Comparison of ENCODE assay signal across 11 mouse cellular contexts in the genomic region with DNA sequence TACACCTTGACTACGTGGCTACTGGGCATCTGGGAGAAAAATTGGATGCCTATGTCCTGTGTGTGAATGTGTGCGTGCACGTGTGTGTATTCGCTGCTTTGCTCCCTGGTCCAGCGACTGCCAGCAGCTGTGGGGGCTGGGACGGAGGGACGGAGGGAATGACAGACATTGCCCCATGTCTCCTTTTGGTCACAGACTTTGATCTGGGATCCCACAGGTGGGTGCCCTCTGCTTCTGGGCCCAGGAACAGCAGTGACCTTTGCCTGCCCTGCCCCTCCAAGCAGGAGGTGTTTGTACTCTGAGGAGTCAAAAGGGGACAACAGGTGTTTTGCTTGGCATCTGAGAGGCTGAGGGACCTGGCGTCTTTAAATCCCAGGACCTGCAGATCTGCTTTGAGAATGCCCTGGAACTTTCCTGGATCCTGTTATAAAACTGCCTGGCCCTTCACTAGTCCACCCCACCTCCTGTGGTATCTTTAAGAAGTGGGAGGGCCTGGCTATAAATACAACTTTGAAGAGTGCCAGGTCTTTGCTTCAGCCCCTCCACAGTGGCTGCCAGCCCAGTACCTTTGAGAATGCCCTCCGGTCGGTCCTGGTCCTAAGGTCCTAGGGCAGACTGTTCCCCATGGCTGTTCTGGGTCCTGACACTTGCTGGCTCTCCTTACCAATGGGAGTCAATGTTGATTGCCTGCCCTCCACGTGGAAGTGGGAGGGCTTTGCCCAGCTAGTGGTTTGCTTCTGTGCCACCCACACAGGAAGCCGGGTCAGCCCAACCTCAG. TPM values are rescaled to one million over a fixed set of nuclear protein-coding genes. Genes with fewer than 3 reads are reported as not detected.
DNase-seq lines count a peak whose midpoint lies in the region; ATAC-seq and TF ChIP-seq lines count a peak whose summit lies in the region.
"Had no signal": no experiment of that assay in that cellular context is flagged by ENCODE, and none has a peak within 500 bp of the region (broad histone marks: within the 10 kb centered on the region; RNA-seq: fewer than 3 reads in every experiment).

No protein-coding gene starts in this region.

- intact Hi-C loops in left cerebral cortex, postnatal 10 days (cut with DNase I) = no loop called here

- H3K4me2 ChIP-seq in heart, embryonic 16.5 days (ENCODE audit: low read depth, low read length) = peak overlapping the region; percentile 52
- peak overlapping the region; percentile 98 for H3K4me2 ChIP-seq in myocyte (ENCODE audit: low read depth)
- H3K4me2 ChIP-seq: neural tube, embryonic 12.5 days had no signal

- TF ChIP-seq CTCF in lung, adult 2 months (IDR thresholded peaks at IDR 0.05; ENCODE audit: insufficient read depth, low read length) = no peak

- WGBS in lung, adult 2 months = 71% methylated on average over 12 of the region's 12 CpGs
- WGBS in heart, embryonic 16.5 days = 55% methylated on average over 12 of the region's 12 CpGs

- H3K4me1 ChIP-seq in lung, adult 2 months (ENCODE audit: control insufficient read depth, insufficient read depth, low read length) = peaks cover 9% of the 10 kb centered on the region
- peaks cover 34% of the 10 kb centered on the region for H3K4me1 ChIP-seq in heart, embryonic 16.5 days (ENCODE audit: control insufficient read depth, insufficient read depth, low read length)

- H3K9ac ChIP-seq in heart, embryonic 16.5 days (ENCODE audit: low read length) = peak overlapping the region; percentile 51
- H3K9ac ChIP-seq: liver, embryonic 14.5 days; neural tube, embryonic 12.5 days had no signal

- TF ChIP-seq POLR2A in lung, adult 2 months (IDR thresholded peaks at IDR 0.05; ENCODE audit: borderline replicate concordance, extremely low read depth, low read depth, low read length) = no peak
- TF ChIP-seq POLR2A in myocyte (IDR thresholded peaks at IDR 0.05; ENCODE audit: insufficient read length, low read depth) = no peak

- no peaks in the 10 kb centered on the region for H3K9me3 ChIP-seq in heart, embryonic 16.5 days (replicated peaks; ENCODE audit: control insufficient read depth, low read length)
- H3K9me3 ChIP-seq: neural tube, embryonic 12.5 days had no signal

- DNase-seq in lung, adult 2 months = peak; percentile 33
- no peak for DNase-seq in lung, postnatal 10 days
- peak; percentile 69 for DNase-seq in heart, adult 8-10 months (ENCODE audit: low spot score)
- no peak for DNase-seq in cerebellum, adult 9-11 months
- no peak for DNase-seq in left cerebral cortex, postnatal 10 days (ENCODE audit: extremely low spot score in 1 of 2, low spot score in 2 of 2)
- DNase-seq: layer of hippocampus, postnatal 36 days had no signal

- peak overlapping the region; percentile 83 for H3K27ac ChIP-seq in heart, embryonic 16.5 days (ENCODE audit: low read length)
- H3K27ac ChIP-seq: liver, embryonic 14.5 days; neural tube, embryonic 12.5 days had no signal

- H3ac ChIP-seq in myocyte (ENCODE audit: control insufficient read depth, insufficient read length) = no peak overlapping the region

- H3K79me2 ChIP-seq in myocyte (ENCODE audit: control insufficient read depth, insufficient read depth) = peaks cover 46% of the 10 kb centered on the region

- H3K4me3 ChIP-seq in lung, adult 2 months (replicated peaks; ENCODE audit: extremely low read depth, low read depth, low read length) = no peak overlapping the region
- H3K4me3 ChIP-seq in heart, embryonic 16.5 days (ENCODE audit: low read length) = peak overlapping the region; percentile 24
- H3K4me3 ChIP-seq in myocyte = no peak overlapping the region
- H3K4me3 ChIP-seq: neural tube, embryonic 12.5 days had no signal

- H3K36me3 ChIP-seq in heart, embryonic 16.5 days (ENCODE audit: control insufficient read depth, insufficient read depth) = peaks cover 13% of the 10 kb centered on the region
- H3K36me3 ChIP-seq in myocyte (ENCODE audit: control insufficient read depth, insufficient read depth) = peaks cover 10% of the 10 kb centered on the region

- ATAC-seq in heart, embryonic 16.5 days (replicated peaks; ENCODE audit: extremely low read depth, insufficient read depth, low FRiP score) = no peak; the same call in 1 of the 2 replicates
- ATAC-seq: inflammation-experienced regulatory T-cells, adult 6 months had no signal

- H3K27me3 ChIP-seq in heart, embryonic 16.5 days (ENCODE audit: control insufficient read depth, insufficient read depth, low read length) = no peaks in the 10 kb centered on the region
- no peaks in the 10 kb centered on the region for H3K27me3 ChIP-seq in myocyte (ENCODE audit: control insufficient read depth, insufficient read depth, insufficient read length)

TF ChIP-seq in myocyte, 11 proteins besides CTCF, POLR2A, EP300 and RAD21:
- no peak for TF ChIP-seq USF1 (IDR thresholded peaks at IDR 0.05; ENCODE audit: low read depth)
- TF ChIP-seq CEBPB (IDR thresholded peaks at IDR 0.05; ENCODE audit: insufficient read depth, poor library complexity, severe bottlenecking) = no peak
- TF ChIP-seq REST (IDR thresholded peaks at IDR 0.05; ENCODE audit: insufficient read depth, insufficient read length) = no peak
- peak in 2 of 3 experiments; percentile 13 to 14 for TF ChIP-seq MYOD1 (IDR thresholded peaks at IDR 0.05; ENCODE audit: control insufficient read depth in 1 of 3, insufficient read length in 2 of 3, low read depth in 2 of 3)
- no peak for TF ChIP-seq TCF12 (IDR thresholded peaks at IDR 0.05; ENCODE audit: insufficient read depth, poor library complexity, severe bottlenecking)
- TF ChIP-seq MAX (IDR thresholded peaks at IDR 0.05; ENCODE audit: low read depth) = no peak
- no peak for TF ChIP-seq MYOG (IDR thresholded peaks at IDR 0.05; ENCODE audit: control insufficient read depth in 1 of 3, insufficient read depth in 1 of 3, insufficient read length in 2 of 3, low read depth in 2 of 3)
TF ChIP-seq in myocyte: peak in this region for 1.

RNA-seq across cellular contexts. Expression of a gene that starts 4.6 kb away (rescaled TPM):
- polyA plus RNA-seq in lung, adult 2 months (2012; rRNA removed) = 43.6 and 48.6 TPM in 2 replicates
- 100 to 1,000 TPM in 1 of 4 experiments, 10 to 100 TPM in 3; 87.7 to 109 (median 93.7) TPM for total RNA-seq in heart, adult 8-10 months (2022)
- polyA plus RNA-seq in heart, embryonic 16.5 days (2015; fragmentation: Nextera tagmentation; extraction: Ambion mirVana) = 27.2 and 33.1 TPM in 2 replicates
- polyA plus RNA-seq in myocyte (2012; fragmentation: generic; extraction: Trizol) = 25.8 TPM
- 10 to 100 TPM; 10.2 to 11.2 TPM for total RNA-seq in left cerebral cortex, postnatal 10 days (2021)

RNA-seq across cellular contexts. Expression of a gene that starts 14.2 kb away (rescaled TPM):
- polyA plus RNA-seq in lung, adult 2 months (2012; rRNA removed) = 15.9 and 21.6 TPM in 2 replicates
- 1 to 10 TPM; 3.8 to 5.7 (median 5.0) TPM for total RNA-seq in heart, adult 8-10 months (2022)
- 13.5 and 14.5 TPM in 2 replicates for polyA plus RNA-seq in heart, embryonic 16.5 days (2015; fragmentation: Nextera tagmentation; extraction: Ambion mirVana)
- polyA plus RNA-seq in myocyte (2012; fragmentation: generic; extraction: Trizol) = 7.2 TPM
- total RNA-seq in left cerebral cortex, postnatal 10 days (2021) = 10 to 100 TPM; 11.9 to 14.7 TPM

RNA-seq across cellular contexts. Expression of a gene that starts 17.2 kb away (rescaled TPM):
- 8.9 TPM in 2 replicates for polyA plus RNA-seq in lung, adult 2 months (2012; rRNA removed)
- 1 to 10 TPM; 4.6 to 5.7 (median 5.1) TPM for total RNA-seq in heart, adult 8-10 months (2022)
- 15.4 and 17.1 TPM in 2 replicates for polyA plus RNA-seq in heart, embryonic 16.5 days (2015; fragmentation: Nextera tagmentation; extraction: Ambion mirVana)
- polyA plus RNA-seq in myocyte (2012; fragmentation: generic; extraction: Trizol) = 13.5 TPM
- 10 to 100 TPM; 14.5 to 16.9 TPM for total RNA-seq in left cerebral cortex, postnatal 10 days (2021)

RNA-seq across cellular contexts. Expression of a gene that starts 24.4 kb away (rescaled TPM):
- polyA plus RNA-seq in lung, adult 2 months (2012; rRNA removed) = 64.2 and 72.5 TPM in 2 replicates
- total RNA-seq in heart, adult 8-10 months (2022) = 10 to 100 TPM; 12.4 to 15.8 (median 13.6) TPM
- polyA plus RNA-seq in heart, embryonic 16.5 days (2015; fragmentation: Nextera tagmentation; extraction: Ambion mirVana) = 28.8 and 31.2 TPM in 2 replicates
- 46.4 TPM for polyA plus RNA-seq in myocyte (2012; fragmentation: generic; extraction: Trizol)
- total RNA-seq in left cerebral cortex, postnatal 10 days (2021) = 10 to 100 TPM; 18.8 to 21.2 TPM

RNA-seq across cellular contexts. Expression of a gene that starts 25.1 kb away (rescaled TPM):
- 0.08 TPM in 1 of 2 replicates, not detected in the other for polyA plus RNA-seq in lung, adult 2 months (2012; rRNA removed)
- not detected for total RNA-seq in heart, adult 8-10 months (2022)
- polyA plus RNA-seq in heart, embryonic 16.5 days (2015; fragmentation: Nextera tagmentation; extraction: Ambion mirVana) = 0.29 and 0.39 TPM in 2 replicates
- 14.7 TPM for polyA plus RNA-seq in myocyte (2012; fragmentation: generic; extraction: Trizol)
- under 1 TPM; 0.43 to 0.54 TPM for total RNA-seq in left cerebral cortex, postnatal 10 days (2021)
- polyA plus RNA-seq: inflammation-experienced regulatory T-cells, adult 6 months had no signal

Comparison
In these comparisons a context has a peak if more than half of its experiments do, and no peak if none do; other contexts are left out.
1. DNase-seq: peak in lung, adult 2 months (single experiment) and heart, adult 8-10 months (single experiment); none in lung, postnatal 10 days (single experiment), cerebellum, adult 9-11 months (single experiment) and left cerebral cortex, postnatal 10 days (0 of 2).